Mouse (Mus musculus): ENCODE data around the gene Rexo4. TPM values are rescaled to one million over a fixed set of nuclear protein-coding genes. Genes with fewer than 3 reads are reported as not detected.

The Rexo4 gene
- total and polyA plus RNA-seq, 3 experiments: 53.6 to 74.8 (median 67.2) TPM

GRCm38 (mm10) chr2:26984179-26984578, 20.0 kb upstream of the Rexo4 start:
- Histone ChIP-seq H3K79me2 (replicated peaks; ENCODE audit: control insufficient read depth, extremely low read depth, insufficient read depth, poor library complexity, severe bottlenecking) (no peaks in the 10 kb centered on the region), H3K36me3 (replicated peaks in 1 of 2; ENCODE audit: control insufficient read depth in 1 of 2, insufficient read depth in 1 of 2, low read length in 1 of 2) (no peaks in the 10 kb centered on the region), H3K9ac (ENCODE audit: insufficient read depth, low read depth) (no peak overlapping the region), H3K4me1 (ENCODE audit: control insufficient read depth in 1 of 2, insufficient read depth in 2 of 2) (no peaks in the 10 kb centered on the region), H3K27ac (ENCODE audit: insufficient read depth, low read depth) (no peak overlapping the region), H3K4me2 (ENCODE audit: insufficient read depth, low read depth, poor library complexity, severe bottlenecking) (no peak overlapping the region), H3K27me3 (replicated peaks) (peaks cover 29% of the 10 kb centered on the region), H3K4me3 (replicated peaks in 1 of 3; ENCODE audit: low read depth in 2 of 3, low read length in 2 of 3, poor library complexity in 1 of 3) (no peak overlapping the region), H3K9me3 (replicated peaks; ENCODE audit: low read length) (no peaks in the 10 kb centered on the region)
- DNase-seq (ENCODE audit: extremely low read depth): no peak
- dilution Hi-C loops (cut with MboI; ENCODE audit: extremely low pct_ligation_motif_present, extremely low pct_unique_long_range_greater_than_20kb, low sequenced_read_pairs): no loop called here
- no peak for TF ChIP-seq MXI1 (IDR thresholded peaks at IDR 0.05; ENCODE audit: low read depth, low read length)
- no peak for TF ChIP-seq POLR2A (IDR thresholded peaks at IDR 0.05; ENCODE audit: low read depth, low read length)
- TF ChIP-seq RCOR1 (conservative IDR thresholded peaks at IDR 0.05; ENCODE audit: low read depth, low read length): no peak
- TF ChIP-seq MAZ (IDR thresholded peaks at IDR 0.05; ENCODE audit: low read depth, low read length): no peak
- TF ChIP-seq USF1 (IDR thresholded peaks at IDR 0.05; ENCODE audit: low read depth, low read length): no peak
- no peak for TF ChIP-seq CHD1 (IDR thresholded peaks at IDR 0.05; ENCODE audit: low read depth, low read length)
- TF ChIP-seq ETS1 (conservative IDR thresholded peaks at IDR 0.05; ENCODE audit: low read depth, low read length): no peak
- TF ChIP-seq MAFK (IDR thresholded peaks at IDR 0.05; ENCODE audit: insufficient replicate concordance, low read length): no peak
- no peak for TF ChIP-seq NRF1 (IDR thresholded peaks at IDR 0.05; ENCODE audit: low read depth, low read length)
- no peak for TF ChIP-seq ZMIZ1 (IDR thresholded peaks at IDR 0.05; ENCODE audit: low read depth, low read length)
- no peak for TF ChIP-seq NELFE (IDR thresholded peaks at IDR 0.05; ENCODE audit: low read depth, low read length)
- no peak for TF ChIP-seq USF2 (conservative IDR thresholded peaks at IDR 0.05; ENCODE audit: low read depth, low read length)
- in situ Hi-C loops (cut with MboI; ENCODE audit: low pct_ligation_motif_present, low pct_unique_long_range_greater_than_20kb, low sequenced_read_pairs): no loop called here

GRCm38 (mm10) chr2:26980361-26980760, 16.2 kb upstream of the Rexo4 start:
- no peak overlapping the region for H3K9ac ChIP-seq (ENCODE audit: insufficient read depth, low read depth)
- TF ChIP-seq KAT2A (IDR thresholded peaks at IDR 0.05; ENCODE audit: insufficient replicate concordance, low read length): no peak
- H3K4me3 ChIP-seq (replicated peaks in 1 of 3; ENCODE audit: low read depth in 2 of 3, low read length in 2 of 3, poor library complexity in 1 of 3): no peak overlapping the region
- no peak for DNase-seq (ENCODE audit: extremely low read depth)
- no peaks in the 10 kb centered on the region for H3K9me3 ChIP-seq (replicated peaks; ENCODE audit: low read length)
- no peak overlapping the region for H3K27ac ChIP-seq (ENCODE audit: insufficient read depth, low read depth)
- H3K79me2 ChIP-seq (replicated peaks; ENCODE audit: control insufficient read depth, extremely low read depth, insufficient read depth, poor library complexity, severe bottlenecking): no peaks in the 10 kb centered on the region
- dilution Hi-C loops (cut with MboI; ENCODE audit: extremely low pct_ligation_motif_present, extremely low pct_unique_long_range_greater_than_20kb, low sequenced_read_pairs) (no loop called here), in situ Hi-C loops (cut with MboI; ENCODE audit: low pct_ligation_motif_present, low pct_unique_long_range_greater_than_20kb, low sequenced_read_pairs) (no loop called here)
- peaks cover 13% of the 10 kb centered on the region for H3K27me3 ChIP-seq (replicated peaks)
- H3K4me2 ChIP-seq (ENCODE audit: insufficient read depth, low read depth, poor library complexity, severe bottlenecking): no peak overlapping the region
- no peaks in the 10 kb centered on the region for H3K36me3 ChIP-seq (replicated peaks in 1 of 2; ENCODE audit: control insufficient read depth in 1 of 2, insufficient read depth in 1 of 2, low read length in 1 of 2)
- H3K4me1 ChIP-seq (ENCODE audit: control insufficient read depth in 1 of 2, insufficient read depth in 2 of 2): no peaks in the 10 kb centered on the region

GRCm38 (mm10) chr2:26973960-26974359, 9.8 kb upstream of the Rexo4 start:
- in situ Hi-C loops (cut with MboI; ENCODE audit: low pct_ligation_motif_present, low pct_unique_long_range_greater_than_20kb, low sequenced_read_pairs) (loop anchor here (5.0 kb wide), 1 partner anchor 33 kb away; the partner anchor contains the start of gene Cacfd1), dilution Hi-C loops (cut with MboI; ENCODE audit: extremely low pct_ligation_motif_present, extremely low pct_unique_long_range_greater_than_20kb, low sequenced_read_pairs) (no loop called here)
- Histone ChIP-seq H3K4me1 (ENCODE audit: control insufficient read depth in 1 of 2, insufficient read depth in 2 of 2) (peaks cover 11 to 30% of the 10 kb centered on the region in 2 experiments), H3K36me3 (replicated peaks in 1 of 2; ENCODE audit: control insufficient read depth in 1 of 2, insufficient read depth in 1 of 2, low read length in 1 of 2) (no peaks in the 10 kb centered on the region), H3K27ac (ENCODE audit: insufficient read depth, low read depth) (no peak overlapping the region), H3K4me3 (replicated peaks in 1 of 3; ENCODE audit: low read depth in 2 of 3, low read length in 2 of 3, poor library complexity in 1 of 3) (peak overlapping the region in 1 of 3 experiments; percentile 23), H3K4me2 (ENCODE audit: insufficient read depth, low read depth, poor library complexity, severe bottlenecking) (peak overlapping the region; percentile 33; the same call in 1 of the 2 replicates), H3K9ac (ENCODE audit: insufficient read depth, low read depth) (peak overlapping the region; percentile 26; the same call in 1 of the 2 replicates), H3K9me3 (replicated peaks; ENCODE audit: low read length) (no peaks in the 10 kb centered on the region), H3K27me3 (replicated peaks) (peaks cover 6% of the 10 kb centered on the region), H3K79me2 (replicated peaks; ENCODE audit: control insufficient read depth, extremely low read depth, insufficient read depth, poor library complexity, severe bottlenecking) (no peaks in the 10 kb centered on the region)
- DNase-seq (ENCODE audit: extremely low read depth): peak; percentile 78
- TF ChIP-seq MXI1 (IDR thresholded peaks at IDR 0.05; ENCODE audit: low read depth, low read length) (no peak), CHD1 (IDR thresholded peaks at IDR 0.05; ENCODE audit: low read depth, low read length) (no peak), UBTF (IDR thresholded peaks at IDR 0.05; ENCODE audit: low read depth, low read length) (no peak), EP300 (IDR thresholded peaks at IDR 0.05; ENCODE audit: low read length) (no peak; the same call in 1 of the 2 replicates), TCF12 (IDR thresholded peaks at IDR 0.05; ENCODE audit: low read depth, low read length) (peak; percentile 31; the same call in 1 of the 2 replicates), ELF1 (IDR thresholded peaks at IDR 0.05; ENCODE audit: low read depth, low read length) (peak; percentile 55; the same call in 1 of the 2 replicates), POLR2A (IDR thresholded peaks at IDR 0.05; ENCODE audit: low read depth, low read length) (no peak)

Data from CH12.LX (cell line).